Mouse (Mus musculus) fibroblast of lung, adult 2 months (primary cell): ENCODE measurements around the gene Klri1.
"Not testable (repeated sequence)": the region's sequence is repeated elsewhere in the genome, so short reads cannot be mapped to it uniquely, and the experiment has no call there.

Experiments
- DNase-seq: peaks from one replicate; pipeline ENCODE4 v3.0.0-alpha.2; 2011; ENCODE audit warnings: low read depth

Klri1 gene

DNA sequence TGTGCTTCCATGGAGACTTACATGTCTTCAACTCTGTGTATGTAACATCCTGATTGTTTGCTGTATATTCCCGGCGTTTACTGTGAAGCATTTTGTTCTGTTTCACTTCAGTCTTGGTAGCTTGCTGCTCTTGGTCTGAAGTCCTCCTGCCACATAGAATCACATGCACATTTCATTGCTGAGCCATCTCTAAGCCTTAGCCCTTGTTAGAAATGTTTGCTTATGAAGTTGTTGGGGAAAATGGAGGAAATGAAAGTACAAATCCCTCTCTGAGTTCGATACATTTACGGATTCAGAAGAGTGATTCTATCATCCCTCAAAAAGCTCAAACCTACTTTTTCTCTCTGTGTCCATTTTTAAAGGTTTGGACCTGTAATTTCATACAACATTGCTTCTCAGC, at the start of gene Klri1:
TSS of gene Klri1 (minus strand) at position 101 of the 400 bp plus-strand sequence.
- DNase-seq = no peak

DNA sequence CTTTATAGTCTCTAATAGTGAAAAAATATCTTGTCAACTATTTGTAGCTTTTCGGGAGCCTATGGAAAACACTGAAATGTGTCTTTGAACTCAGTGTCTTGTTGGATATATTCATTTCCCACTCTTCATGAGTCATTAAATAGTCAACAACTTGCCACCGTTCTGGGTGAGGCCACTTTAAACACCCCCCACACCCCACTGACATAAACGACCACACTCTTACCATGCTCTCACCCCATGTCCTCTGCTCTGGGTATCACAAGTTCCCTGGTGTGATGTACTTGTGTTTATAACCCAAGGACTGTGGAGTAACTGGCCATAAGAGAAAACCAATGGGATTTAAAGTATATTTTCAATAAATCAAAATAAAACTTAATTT, 30.7 kb upstream of the Klri1 start:
- DNase-seq = no peak

DNA sequence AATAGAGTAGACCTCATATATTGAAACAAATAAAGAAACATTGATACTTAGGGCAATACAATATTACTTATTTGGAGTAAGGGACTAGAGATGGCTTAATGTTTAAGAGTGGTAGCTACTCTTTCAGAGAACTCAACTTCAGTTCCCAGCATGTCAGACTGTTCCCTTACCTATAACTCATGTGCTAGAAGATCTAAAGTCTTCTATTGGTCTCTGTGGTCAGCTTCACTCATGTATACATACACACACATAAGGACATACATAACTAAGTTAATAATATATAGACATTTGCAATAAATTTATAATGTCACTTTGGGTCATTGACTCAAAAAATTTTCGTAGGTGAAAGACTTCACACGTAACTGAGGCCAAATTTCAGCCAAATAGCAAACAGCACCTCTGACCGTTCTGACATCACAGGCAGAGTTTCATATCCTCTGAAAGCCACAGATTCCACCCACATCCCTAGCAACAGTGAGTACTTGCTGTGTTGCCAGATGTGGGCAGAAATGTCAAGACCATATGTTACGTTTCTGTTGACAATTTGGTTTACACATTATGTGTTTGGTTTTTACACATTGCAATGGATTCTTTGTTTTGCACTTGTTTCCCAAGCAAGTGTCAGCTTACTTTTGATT, 30.2 kb upstream of the Klri1 start:
- DNase-seq = no peak

- DNase-seq = no peak
These were observed 29.2 kb upstream of the Klri1 start for GRCm38 (mm10) chr6:129746151-129746550.

DNA sequence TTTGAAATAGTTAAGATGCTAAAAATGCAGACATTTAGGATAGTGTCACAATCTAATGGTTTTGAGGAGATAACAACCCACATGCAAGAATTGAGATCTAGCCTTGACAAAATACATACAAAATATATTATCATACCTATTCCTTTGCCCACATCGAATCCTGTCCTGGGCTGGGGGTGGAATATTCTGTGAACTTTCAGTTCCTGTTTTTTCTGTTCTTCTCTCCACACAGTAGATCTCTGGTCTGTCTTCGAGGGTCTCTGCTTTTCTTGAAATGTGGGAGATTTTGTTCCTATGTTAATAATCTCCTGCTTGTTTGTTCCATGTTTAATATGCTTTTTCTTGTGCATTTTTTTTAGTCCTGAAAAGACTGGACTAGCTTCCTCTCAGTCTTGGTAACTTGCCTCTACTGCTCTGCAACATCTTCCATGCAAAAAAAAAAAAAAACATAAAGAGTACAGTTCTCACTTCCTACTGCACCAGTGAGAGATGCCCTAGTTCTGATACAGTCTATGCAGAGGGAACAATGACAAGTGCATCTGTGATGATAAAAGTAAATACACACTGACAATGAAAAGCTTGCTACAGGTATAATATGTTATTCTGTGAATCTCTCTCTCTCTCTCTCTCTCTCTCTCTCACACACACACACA, 23.3 kb upstream of the Klri1 start, which contains the start of gene Klri2:
TSS of gene Klri2 (minus strand) at position 416 of the 653 bp plus-strand sequence.
- no peak for DNase-seq

DNA sequence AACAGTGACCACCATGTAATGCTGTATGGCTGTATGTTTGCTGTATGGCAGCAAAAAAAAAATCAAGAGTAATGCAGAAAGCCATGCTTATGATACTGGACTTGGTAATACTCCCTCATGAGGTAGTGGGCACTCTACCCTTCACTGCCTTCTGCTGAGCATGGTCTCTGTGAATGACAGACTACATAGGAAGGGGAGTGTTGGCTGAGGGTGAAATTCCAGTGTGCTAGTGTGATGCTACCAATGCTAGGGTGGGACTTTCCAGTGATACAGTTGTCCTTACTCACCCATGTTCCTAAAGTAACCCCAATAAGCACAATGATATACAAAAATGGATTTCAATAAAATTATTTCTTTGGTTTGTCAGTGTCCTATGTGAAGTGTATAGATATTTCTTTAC, 19.5 kb upstream of the Klri1 start:
- no peak for DNase-seq

DNA sequence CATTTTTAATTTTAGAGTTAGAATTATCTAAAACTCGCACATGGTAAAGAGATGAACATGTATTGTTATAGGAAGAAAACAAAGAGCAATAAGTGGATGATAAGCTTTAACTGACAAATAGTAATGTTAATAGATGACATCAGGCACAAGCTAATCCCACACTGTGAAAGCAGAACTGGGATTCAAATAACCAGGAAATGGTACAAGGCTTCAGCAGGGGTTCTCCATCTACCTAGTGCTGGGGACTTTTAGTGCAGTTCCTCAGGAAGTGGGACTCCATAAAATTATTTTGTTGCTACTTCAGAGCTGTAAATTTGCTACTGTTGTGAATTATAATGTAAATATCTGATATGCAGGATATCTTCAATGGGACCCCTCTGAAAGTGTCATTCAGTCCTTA, 10.3 kb upstream of the Klri1 start:
- no peak for DNase-seq

DNA sequence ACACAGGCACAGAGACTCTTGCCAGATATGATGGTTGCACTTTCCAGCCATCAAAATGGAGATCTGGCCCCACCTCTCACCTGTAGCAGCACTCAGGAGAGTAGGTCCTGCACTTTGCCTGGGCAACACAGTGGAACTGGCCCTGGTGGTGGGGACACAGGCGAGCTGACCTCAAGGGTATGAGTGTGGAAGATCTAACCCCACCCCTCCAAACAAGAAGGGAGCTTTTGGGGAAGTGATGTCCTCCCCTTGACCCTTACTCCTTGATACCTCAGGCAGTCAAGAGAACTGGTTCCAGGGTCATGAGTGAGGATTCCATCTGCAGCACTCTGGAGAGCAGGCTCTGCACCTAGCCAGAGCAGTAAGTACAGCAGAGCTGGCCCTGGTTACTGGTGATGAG, 4.5 kb upstream of the Klri1 start:
- no peak for DNase-seq

- DNase-seq = no peak
These were observed 3.6 kb upstream of the Klri1 start for GRCm38 (mm10) chr6:129720487-129720886.

GRCm38 (mm10) chr6:129713566-129713965, 3.4 kb downstream of the Klri1 start:
- DNase-seq = no peak

DNA sequence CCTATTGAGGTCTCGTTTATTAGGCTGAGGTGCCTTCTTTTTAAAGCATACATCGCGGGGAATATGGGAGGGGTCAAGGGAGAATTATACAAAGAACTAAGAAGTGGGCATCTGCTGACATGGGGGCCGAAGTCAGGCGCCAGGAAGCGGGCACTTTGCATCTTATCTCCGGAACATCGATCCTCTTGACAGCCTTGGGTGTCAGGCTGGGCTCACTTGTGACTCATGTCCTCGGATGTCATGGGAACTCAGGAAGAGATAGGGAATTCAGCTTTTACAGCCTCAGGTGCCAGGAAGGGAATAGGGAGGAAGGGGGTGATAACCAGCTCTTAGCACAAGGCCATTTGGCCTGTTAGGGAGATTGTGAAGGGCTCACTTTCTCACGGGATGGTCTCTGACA, 25.5 kb downstream of the Klri1 start:
- not testable (repeated sequence) for DNase-seq

- DNase-seq = no peak
These were observed 36.6 kb downstream of the Klri1 start for GRCm38 (mm10) chr6:129680379-129680778.

GRCm38 (mm10) chr6:129678873-129679272, 38.1 kb downstream of the Klri1 start, which contains the start of gene Klrc1:
Gene Klrc1, minus strand, starts transcription at chr6:129678973.
- DNase-seq = no peak

DNA sequence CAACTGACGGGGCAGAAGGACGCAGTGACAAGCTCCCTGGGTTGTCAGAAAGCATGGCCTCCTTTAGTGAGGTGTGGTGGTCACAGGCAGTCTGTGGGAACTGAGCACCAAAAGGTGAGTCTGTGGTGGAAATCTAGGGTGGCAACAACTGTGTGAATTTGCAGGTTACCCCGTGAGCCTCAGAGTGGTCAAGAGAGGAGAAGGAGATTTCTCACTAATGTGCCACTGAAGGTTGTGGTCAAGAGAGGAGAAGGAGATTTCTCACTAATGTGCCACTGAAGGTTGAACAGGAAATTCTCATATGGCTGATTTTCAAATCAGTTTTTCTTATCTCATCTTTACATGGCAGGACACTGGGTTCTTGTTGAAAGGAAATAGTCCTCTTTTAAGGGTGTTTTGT, 55.6 kb downstream of the Klri1 start:
- DNase-seq = not testable (repeated sequence)

DNA sequence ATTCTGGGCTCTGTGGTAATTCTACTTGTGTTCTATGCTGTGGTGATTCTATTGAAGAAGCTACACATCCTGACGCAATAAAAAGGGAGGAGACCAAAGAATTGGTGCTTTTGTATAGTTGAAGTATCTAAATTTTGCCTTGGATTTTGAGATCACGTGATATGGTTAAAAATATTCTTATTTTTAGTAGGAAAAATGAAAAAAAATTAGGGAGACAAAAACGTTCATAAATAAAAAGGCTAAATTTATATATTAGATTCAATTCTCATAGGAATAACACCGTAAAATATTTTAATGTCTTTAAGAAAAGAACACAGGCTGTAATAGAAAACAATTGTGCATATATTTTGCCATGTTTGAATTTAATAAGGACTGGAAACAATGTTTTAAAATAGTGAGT, 56.3 kb downstream of the Klri1 start, which contains the start of gene Klrc2:
TSS of gene Klrc2 (minus strand) at position 101 of the 400 bp plus-strand sequence.
- not testable (repeated sequence) for DNase-seq
